Mouse (Mus musculus) lung, adult 18-20 months (tissue): Measurements from ENCODE around the gene Zmynd12.

Source experiments
- DNase-seq, 2 experiments: peaks; one replicate each; pipeline ENCODE4 v3.0.0; 2022; ENCODE audit warnings: mixed read lengths in 2 of 2

Zmynd12 gene

DNA sequence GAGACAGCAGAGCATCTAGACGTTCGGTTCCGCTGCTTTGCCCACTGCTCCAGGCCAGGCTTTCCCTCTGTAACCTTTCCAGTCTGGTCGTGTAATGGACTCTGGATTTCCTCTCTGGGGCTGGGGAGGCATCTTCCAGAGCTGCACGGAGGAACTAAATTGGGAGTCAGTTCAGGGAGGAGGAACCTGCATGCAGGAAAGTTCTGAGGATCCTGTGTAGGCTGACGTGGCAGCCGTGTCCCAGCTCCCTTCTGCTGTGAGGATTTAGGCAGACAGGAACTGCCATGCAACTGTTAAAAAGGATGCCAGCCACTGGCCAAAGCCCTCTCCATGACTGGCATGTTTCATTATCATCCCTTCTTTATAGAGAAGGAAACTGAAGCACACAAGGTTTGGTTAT, 27.8 kb downstream of the Zmynd12 start:
- DNase-seq, result no peak

DNA sequence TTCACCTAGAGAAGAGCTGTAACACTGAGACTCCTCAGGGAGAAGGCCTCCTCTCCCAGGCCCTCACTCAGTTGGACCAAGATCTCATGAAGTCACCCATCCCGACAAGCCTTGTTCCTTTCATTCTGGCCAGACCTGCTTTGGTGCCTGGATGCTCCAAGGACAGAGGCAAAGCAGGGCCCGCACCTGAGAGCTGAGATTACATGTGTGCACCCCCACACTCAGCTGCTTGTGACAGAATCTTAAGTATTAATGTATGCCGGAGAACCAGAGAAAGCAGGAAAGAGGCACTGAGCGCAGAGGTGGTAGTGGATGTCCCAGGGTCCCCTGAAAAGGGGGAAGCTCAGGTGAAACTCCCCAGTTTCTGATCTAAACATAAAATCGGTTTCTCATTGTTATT, 30.5 kb downstream of the Zmynd12 start:
- DNase-seq, result no peak

DNA sequence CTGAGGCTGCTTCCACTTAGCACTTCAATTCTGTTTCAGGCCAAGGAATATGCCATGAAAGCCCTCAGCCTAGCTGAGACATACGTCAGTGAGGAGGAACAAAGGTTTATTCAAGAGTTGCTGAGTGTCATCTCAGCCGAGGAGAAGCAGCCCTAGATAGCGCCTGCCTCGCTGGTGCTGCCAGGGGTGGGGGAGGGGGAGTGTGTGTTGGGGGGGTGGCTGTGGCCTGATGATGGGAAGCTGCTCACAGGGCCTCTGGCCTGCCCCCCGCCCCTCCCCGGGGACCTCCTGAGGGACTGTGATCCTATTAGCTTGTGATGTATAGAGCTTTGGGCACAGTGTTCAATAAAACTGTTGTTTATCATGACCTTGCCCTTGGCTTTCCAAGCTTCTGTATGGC, 30.9 kb downstream of the Zmynd12 start:
- no peak for DNase-seq

DNA sequence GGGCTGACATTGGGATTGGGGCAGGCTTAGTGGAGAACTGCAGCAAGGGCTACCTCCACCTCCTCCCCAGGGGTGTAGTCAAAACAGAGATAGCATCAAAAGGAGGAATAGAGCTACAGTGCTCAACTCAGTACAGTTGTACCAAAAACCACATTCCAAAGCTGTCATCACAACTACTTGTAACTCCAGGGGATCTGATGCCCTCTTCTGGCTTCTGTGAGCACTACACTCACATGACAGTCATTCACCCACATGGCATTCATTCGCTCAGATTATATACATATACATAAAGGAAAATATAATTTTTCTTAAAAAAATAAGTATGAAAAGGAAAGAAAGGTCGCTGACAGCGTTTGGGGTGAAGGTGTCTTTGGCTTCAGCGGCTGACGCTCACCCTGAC, 37.7 kb downstream of the Zmynd12 start:
- no peak for DNase-seq

DNA sequence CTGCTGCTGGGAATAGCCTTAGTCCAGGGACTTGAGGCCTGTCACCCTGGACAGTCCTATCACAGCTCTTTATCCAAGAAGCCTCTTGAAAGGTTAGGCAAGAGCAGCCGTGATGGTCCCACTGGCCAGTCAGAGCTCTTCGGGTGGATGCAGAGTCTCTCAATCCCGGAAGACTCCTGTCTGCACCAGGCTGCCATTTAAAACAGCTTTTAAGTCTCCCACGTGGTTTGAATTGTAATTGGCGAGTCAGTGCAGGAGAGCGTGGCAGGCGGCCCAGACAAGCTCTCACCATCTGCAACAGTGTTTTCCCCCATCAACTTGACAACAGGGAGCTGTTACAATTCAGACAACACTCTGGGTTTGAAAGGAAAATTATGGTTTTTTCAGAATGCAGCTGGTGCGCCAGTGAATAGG, 38.1 kb downstream of the Zmynd12 start:
- DNase-seq, result peak; percentile 19 to 41

DNA sequence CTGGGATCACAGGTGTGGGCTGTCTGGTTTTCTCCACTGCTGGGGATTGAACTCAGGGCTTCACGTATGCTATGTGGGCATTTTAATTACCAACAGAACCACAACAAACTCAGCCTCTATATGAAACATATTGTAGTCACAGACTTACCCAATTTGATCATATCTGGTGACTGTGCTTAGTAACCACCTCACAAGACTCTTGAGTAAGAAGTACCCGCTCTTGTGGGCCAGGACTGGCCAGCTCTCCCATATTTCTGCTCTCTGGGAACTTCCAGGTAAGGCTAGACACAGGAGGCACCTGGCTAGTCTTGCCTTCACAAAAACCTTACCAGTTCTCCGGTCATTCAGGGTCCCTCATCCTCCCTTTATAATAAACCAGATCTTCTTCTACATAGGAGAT, 39.8 kb downstream of the Zmynd12 start:
- DNase-seq, result no peak

DNA sequence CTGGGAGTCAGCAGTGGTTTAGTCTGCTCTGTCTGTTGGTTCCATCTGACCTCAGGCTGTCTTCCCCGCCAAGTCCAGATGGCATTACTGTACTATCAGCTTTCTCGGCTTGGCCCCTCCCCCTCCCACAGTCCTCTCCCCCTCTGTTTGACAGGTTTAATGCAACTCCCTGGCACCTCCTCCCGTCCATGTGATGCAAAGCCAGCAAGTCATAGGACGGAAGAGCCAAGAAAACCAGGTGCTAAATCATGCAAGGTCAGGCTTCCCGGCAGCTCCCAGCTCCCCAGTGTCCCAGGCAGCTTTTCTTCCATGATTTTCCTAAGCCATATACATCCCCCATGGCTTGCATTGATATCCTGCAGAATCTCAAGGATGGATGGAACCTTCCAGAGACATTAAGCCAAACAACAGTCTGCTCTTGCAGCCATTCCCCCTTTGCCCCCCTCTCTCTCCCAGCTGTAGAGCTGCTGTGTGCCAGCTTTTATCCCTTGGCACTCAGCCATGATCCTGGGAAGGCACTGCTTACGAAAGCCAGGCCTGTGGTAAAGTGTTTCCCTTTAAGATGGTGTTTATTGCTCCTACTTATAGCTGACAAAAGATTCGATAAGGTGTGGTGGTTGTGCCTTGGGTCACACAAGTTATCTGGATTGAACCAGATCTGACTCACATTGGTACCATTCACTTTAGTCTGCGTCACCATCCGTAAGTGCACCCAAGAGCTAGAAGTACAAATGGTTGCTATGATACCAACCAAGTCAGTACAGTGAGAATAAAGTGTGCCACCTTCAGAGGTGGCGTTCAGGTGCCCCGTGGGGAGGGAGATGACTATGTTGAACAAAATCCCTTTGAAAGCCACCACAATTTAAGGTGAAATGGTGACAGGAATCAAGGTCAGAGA, 40.5 kb downstream of the Zmynd12 start:
- DNase-seq, result peak; percentile 57 to 73

DNA sequence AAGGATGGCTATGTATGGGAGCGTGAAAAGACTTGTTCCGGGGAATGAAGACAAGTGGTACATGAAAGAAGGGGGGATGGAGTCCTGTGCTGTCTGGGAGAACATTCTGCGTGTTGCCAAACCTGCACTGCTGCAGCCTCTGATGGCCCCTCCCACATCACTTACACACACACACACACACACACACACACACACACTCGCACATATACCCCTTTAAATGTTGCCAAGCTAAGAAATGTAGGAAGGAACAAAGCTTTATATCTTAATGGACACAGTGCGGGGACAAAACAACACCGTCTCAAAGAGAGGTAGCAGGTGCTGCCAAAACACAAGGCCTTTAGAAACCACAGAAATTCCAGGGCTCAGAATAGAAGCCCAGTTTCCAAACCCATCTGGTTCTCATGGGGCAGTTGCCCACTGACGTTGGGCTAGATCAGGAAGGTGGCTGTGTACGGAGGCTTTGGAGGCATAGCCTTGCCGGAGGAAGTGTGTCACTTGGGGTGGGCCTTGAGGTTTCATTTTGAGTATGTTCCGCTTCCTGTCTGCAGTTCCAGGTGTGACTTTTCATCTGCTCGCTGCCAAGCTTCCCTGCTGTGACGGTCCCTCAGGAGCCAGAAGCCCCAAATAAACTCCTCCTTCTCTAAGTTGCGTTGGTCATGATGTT, 41.3 kb downstream of the Zmynd12 start:
- no peak for DNase-seq

DNA sequence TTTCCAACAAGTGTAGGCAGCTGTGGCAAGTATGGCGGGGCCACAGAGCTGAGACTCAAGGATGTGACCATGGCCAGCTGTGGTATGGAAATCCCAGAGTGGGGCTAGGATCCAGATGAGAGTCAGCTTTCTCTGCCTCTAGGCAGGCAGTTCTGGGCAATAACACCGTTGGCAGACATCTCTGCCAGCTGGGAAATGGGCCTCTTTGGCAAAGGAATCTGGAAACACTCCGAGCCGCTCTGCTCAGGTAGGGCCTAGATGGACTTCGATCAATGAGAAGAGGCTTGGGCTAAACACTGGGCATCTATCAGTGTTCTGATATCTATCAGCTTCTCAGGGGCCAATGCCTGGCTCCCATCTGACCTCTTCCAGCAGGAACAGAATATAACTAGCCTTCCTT, 43.2 kb downstream of the Zmynd12 start:
- DNase-seq, result no peak

DNA sequence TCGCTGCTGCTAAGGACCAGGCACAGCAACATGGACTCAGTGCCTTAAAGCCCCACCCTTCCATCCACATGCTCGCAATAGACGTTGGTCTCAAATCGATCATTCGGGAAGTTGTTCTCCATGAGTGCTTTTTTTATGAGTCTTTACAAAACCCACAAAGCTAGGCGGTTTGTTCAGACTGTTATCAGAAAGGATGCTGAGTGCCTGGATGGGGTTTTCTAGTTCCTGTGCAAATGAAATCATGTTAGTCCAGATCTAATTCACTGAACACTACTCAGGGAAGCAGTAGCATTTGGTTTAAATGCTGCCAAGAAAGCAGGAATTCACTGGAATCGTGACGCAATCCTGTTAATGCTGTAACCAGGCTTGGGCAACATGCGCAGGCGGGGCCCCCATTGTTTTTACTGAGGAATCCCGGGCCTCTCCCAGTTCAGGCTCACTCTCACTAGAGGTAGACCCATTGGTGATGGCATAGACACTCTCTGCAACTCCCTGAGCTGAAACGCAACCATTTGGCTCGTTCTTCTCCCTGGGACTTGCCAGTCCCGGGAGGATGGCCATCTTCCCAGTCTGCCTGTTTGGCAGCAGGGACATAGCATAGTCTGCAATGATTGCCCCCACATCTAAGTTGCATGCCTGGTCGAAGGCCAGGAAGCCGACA, 45.2 kb downstream of the Zmynd12 start:
- DNase-seq, result peak; percentile 42 to 60

DNA sequence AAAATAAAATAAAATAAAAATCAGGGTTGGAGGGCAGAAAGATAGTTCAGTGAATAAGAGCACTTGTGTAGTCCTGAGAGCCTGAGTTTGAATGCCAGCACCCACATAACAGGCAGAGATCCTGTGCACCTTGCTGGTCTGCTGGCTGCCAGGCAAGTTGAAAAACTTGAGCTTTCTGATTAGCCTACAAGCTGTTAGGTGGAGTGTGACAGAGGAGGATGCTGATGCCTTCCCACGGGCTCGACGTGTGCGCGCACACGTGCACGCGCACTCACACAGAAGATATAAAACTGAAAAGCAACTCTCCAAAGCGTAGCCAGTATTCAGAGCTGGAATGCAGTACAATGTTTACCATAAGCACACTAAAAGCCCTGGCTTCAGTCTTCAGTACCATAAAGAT, 49.9 kb downstream of the Zmynd12 start:
- DNase-seq, result no peak

DNA sequence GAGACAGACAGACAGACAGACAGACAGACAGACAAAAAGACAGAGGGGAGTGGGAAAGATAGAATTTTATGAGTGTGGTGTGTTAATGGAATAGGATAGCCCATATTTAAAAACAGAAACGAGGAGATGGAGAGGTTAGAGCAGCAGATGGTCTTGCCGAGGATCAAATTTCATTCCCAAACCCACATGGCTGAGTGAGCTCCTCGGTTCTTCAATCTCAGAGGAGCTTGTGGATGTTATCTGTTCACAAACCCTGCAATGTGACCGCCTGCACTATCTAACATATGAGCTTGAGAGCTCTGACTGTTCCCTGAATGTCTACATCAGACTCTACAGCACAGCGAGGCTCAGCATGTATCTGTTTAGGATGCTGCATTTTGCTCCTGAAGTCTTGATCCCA, 50.5 kb downstream of the Zmynd12 start:
- DNase-seq, result no peak

DNA sequence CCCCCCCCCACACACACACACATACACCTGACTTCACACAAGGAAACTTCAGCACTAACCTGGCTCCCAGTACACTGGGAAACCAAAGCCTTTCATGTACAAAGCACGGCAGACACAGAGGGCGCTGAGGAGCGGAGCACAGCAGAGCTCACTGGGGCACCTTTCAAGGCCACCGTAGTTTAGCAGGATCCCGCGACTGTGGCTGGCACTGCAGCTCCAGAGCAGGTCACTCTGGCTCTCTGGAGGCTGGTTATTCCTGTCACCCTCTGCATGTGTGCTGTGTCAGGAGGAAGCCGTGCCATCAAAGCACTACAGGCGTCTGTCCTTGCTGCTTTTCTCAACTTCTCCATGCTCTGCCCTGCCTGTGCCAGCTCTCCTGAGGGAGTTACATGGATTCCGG, 60.4 kb downstream of the Zmynd12 start:
- no peak for DNase-seq

DNA sequence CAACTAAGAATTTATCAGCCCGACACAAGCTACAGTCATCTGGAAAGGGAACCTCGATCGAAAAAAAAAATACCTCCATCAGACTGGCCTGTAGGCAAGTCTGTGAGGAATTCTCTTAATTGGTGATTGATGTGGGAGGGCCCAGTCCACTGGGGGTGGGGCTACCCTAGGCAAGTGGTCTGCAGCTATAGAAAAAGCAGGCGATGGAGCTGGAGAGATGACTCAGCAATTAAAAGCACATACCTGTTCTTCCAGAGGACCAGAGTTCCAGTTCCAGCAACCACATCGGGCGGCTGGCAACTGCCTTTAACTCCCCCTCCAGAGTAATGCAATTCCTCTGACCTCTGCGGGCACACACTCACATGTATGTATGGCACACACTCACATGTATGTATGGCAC, 62.3 kb downstream of the Zmynd12 start:
- no peak for DNase-seq

DNA sequence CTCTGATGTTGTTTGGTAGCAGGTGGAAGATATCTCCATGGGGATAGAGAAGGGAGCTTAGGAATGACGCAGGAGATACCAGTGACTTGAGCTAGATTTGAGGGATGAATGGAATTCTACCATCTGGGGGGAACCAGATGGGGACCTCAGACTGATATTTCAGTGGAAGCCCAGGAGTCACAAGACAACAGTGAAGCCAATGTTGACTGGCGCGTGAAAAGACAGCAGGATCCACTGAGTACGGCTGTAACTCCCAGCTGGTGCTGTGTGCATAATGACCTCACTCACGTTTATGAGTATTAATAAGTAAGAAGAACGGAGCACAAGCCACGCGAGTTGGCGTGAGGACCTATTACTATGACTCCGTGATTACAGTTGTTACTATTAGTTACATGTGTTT, 67.1 kb downstream of the Zmynd12 start:
- DNase-seq, result no peak

DNA sequence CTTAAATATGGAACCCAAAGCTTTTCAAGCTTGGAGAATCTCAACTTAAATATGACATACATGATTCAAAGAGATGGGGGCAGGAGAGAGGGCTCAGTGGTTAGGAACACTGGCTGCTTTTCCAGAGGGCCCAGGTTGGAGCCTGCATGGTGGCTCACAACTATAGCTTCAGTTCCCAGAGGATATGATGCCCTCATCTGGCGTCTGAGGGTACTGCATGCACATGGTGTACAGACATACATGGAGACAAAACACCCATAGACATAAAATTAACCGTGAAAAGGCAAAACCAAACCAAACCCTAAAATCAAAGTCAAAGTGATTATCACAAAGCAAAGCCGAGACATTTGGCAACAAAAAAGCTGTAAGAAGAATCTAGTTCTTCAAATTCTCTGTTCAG, 68.2 kb downstream of the Zmynd12 start:
- no peak for DNase-seq

DNA sequence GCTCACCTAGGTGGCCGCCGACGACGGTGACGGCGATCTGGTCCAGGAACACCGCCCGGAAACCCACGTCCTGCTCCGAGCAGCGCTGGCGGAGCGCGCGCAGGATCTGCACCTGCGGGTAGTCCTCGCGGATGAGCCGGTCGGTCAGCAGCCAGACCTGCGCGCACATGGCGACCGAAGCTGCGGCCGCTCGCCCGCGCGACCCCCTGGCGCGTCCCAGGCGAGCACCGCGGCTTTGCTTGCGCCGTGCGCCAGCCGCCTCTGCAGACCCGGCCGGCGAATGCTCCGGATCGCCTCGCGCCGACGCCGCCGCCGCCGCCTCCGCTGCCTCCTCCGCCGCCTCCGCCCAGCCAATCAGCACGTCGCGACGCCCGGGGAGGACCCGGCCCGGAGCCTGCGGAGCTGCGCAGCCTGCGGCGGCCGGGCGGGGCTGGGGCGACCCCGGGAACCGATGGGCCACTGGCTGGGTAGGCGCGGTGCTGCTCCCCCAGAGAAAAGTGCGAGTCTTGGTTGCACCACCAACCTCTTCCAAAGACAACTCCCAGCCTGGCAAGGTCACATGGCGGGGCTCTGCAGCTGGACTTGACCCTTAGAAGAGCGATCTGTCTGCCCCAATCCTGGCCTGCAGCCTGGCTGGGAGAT, 69.8 kb downstream of the Zmynd12 start, which contains the start of gene Rimkla:
Rimkla (minus strand) TSS at position 338 of the 642 bp plus-strand sequence.
- DNase-seq, result peak; percentile 35 to 60

DNA sequence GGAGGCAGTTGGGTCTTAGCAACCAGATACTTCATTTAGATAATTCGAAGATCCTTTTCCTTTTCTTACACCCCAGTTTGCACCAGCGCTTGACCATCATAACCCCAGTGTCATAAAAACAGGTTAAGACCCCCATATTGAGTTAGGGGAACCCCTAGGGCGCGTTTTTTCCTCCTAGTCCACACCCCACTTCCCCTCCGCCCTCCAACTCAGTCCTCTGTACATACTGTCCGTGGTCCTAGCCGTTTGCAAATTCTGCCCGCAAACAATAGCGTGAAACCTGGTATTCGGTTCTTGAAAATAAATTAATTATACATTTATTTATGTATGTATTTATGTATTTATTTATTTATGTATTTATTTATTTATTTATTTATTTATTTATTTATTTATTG, 70.3 kb downstream of the Zmynd12 start:
- DNase-seq, result no peak

DNA sequence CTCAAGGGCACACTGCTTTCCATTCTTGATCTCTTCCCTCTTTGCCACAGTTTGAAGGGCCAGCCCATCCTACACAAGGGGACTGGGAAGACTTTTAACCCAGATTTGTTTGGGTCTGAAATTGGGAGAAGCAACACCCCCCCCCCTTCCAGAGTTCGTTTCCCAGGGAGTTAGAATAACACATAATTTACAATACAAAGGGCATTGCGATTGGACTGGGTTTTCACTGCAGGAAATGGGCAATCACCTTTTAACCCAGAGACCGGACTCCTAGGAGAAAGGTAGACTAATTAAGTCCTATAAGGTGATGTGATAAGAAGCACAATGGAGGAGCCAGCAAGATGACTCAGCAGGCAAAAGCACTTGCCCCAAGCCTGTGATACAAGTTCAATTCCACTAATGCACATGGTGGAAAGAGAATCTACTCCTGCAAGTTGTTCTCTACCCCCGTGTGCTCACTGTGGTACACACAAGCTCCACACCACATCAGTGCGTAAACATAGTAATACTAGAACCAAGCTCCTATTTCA, 75.8 kb downstream of the Zmynd12 start:
- no peak for DNase-seq

DNA sequence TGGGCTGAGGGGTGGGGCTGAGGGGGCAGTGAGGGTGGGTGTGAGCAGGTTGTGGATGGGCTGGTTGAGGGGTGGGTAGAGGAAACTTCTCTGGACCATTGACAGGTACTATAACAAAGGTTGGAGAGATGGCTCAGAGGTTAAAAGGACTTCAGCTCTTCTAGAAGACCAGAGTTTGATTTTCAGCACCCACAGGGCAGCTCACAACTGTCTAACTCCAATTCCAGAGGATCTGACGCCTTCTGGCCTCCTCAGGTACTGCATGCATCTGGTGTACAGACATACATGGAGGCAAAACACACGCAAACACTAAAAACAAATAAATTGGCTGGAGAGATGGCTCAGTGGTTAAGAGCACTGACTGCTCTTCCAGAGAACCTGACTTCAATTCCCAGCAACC, 89.0 kb downstream of the Zmynd12 start:
- no peak for DNase-seq

DNA sequence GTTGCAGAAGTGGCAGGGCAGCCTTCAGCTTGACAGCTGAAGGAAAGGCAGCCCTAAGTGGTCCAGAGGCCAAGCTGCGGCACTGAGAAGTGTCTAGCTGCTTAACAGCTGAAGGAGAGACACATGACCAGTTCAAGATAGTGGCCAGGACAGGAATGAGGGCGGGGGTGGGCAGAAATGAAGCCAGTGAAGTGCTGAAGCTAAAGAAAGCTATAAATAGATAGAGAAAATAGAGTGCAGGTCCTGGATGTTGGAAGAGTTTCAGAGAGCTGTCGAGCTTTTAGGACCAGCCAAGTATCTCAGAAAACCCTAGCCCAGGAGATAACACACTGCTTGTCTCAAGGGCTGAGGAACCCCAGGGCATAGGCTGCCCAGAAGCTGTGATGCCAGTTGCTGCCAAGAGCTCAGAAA, 90.1 kb downstream of the Zmynd12 start:
- peak; percentile 28 to 39 for DNase-seq
